Mouse (Mus musculus) intestine, embryonic 15.5 days (tissue): ENCODE measurements around the gene Aldh6a1. TPM values are rescaled to one million over a fixed set of nuclear protein-coding genes. Genes with fewer than 3 reads are reported as not detected.

Experiments
- ATAC-seq: fragments of 200-750 bp; cut with Nextera tagmentation; 2 replicates; pipeline ENCODE4 v1.8.0; 2017; ENCODE audit warnings: moderate TSS enrichment, moderate library complexity
- H3K27ac ChIP-seq: fragments of 300-500 bp; sonication (generic); 2 replicates; pipeline ENCODE4 v1.5.1; 2015; ENCODE audit warnings: mild to moderate bottlenecking, inconsistent platforms
- H3K27me3 ChIP-seq: fragments of 300-500 bp; sonication (generic); replicated peaks from 2 replicates; pipeline ENCODE4 v1.6.1; 2015; ENCODE audit warnings: inconsistent platforms
- H3K36me3 ChIP-seq: fragments of 300-500 bp; sonication (generic); 2 replicates; pipeline ENCODE4 v1.6.1; 2015; ENCODE audit warnings: inconsistent platforms
- H3K4me1 ChIP-seq: fragments of 300-500 bp; sonication (generic); replicated peaks from 2 replicates; pipeline ENCODE4 v1.6.1; 2015; ENCODE audit warnings: inconsistent platforms
- H3K4me2 ChIP-seq: fragments of 300-500 bp; sonication (generic); replicated peaks from 2 replicates; pipeline ENCODE4 v1.6.1; 2015; ENCODE audit warnings: mild to moderate bottlenecking, inconsistent platforms
- H3K4me3 ChIP-seq: fragments of 300-500 bp; sonication (generic); replicated peaks from 2 replicates; pipeline ENCODE4 v1.5.1; 2015; ENCODE audit warnings: inconsistent platforms
- H3K9ac ChIP-seq: fragments of 300-500 bp; sonication (generic); 2 replicates; pipeline ENCODE4 v1.6.1; 2015; ENCODE audit warnings: inconsistent platforms
- H3K9me3 ChIP-seq: fragments of 300-500 bp; sonication (generic); 2 replicates; pipeline ENCODE4 v1.6.1; 2016; ENCODE audit warnings: inconsistent platforms
- WGBS: fragments of 180-500 bp; shearing (Covaris S2); methylation state at CpG from one replicate; pipeline ENCODE4 v1.1.7; 2015; 5-methylcytosine and 5-hydroxymethylcytosine counted together
- polyA plus RNA-seq: library from polyadenylated mRNA; unstranded; fragments of >200 nt; fragmentation: Nextera tagmentation; extraction: Ambion mirVana; gene quantifications from 2 replicates; pipeline ENCODE4 v1.2.1, GENCODE M21; 2015

The Aldh6a1 gene
- polyA plus RNA-seq, 1 experiment from 2014 or later, result 31.8 TPM

DNA sequence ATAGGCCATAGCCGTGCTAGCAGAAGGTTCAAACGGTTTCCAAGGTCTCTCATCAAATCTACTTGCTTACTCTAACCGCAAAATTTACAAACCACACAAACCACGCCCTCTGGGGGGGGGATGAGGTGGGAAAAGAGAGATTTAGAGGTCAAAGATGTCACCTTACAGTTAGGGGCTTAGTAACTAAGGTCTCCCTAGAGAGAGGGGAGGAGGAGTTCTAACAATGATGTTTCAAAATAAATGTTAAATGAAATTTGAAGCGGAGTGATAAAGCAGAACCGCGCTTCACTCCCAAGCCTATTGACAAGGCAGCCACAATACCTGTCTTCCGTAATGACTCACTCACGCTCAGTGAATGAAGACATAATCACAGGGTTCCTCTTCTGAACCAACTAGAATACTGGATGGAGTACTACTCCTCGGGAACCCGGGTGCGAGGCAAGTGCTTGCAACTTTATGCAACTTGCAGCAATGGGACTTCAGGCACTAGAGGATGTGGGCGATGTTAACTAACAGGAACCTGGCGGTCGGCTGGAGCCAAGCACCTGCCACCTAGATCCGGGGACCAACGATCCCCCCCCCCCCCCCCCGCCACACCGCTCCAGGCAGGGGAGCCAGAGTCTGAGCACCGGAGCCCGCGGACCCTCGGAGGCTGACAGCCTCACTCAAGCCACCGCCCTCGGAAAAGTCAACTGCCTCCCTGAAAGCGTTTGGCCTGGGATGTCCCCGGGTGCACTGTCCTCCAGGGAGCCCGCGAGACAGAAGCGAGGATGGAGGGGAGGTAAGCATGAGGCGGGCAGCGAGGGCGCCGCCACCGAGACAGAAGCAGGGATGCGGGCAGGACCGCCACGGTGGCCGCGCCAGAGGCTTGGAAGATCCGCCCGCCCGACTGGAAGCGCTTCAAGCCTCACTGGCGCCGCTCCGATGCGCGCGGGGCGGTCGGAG, 42.7 kb downstream of the Aldh6a1 start:
- no peaks in the 10 kb centered on the region for H3K27me3 ChIP-seq
- under 1% methylated on average over 51 of the region's 52 CpGs for WGBS
- H3K4me1 ChIP-seq, result 0 out of 2 replicates have a peak, but pooled peaks cover 8% of the 10 kb centered on the region
- H3K36me3 ChIP-seq, result no peaks in the 10 kb centered on the region
- ATAC-seq, result peak; percentile 57
- H3K27ac ChIP-seq, result peak overlapping the region; percentile 87
- H3K9ac ChIP-seq, result peak overlapping the region; percentile 83
- no peaks in the 10 kb centered on the region for H3K9me3 ChIP-seq
- H3K4me2 ChIP-seq, result peak overlapping the region; percentile 91
- peak overlapping the region; percentile 83 for H3K4me3 ChIP-seq

DNA sequence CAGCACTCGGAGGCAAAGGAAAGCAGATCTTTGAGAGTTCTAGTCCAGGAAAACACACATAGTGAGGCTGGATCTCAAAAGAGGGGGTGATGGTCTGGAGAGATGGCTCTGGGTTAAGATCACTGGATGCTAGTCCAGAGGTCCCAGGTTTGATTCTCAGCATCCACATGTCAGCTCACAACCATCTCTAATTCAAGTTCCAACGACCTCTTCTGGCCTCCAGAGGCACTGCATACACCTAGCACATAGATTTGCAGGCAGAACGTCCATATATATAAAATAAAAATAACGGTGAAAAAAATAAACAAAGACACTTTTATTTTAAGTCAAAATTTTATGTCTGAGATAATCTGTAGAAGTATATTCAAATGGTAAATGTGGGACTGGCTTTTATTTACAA, 43.5 kb downstream of the Aldh6a1 start:
- no peak overlapping the region for H3K27ac ChIP-seq
- H3K36me3 ChIP-seq, result no peaks in the 10 kb centered on the region
- no peaks in the 10 kb centered on the region for H3K27me3 ChIP-seq
- 55% methylated on average over 4 of the region's 4 CpGs for WGBS
- H3K4me1 ChIP-seq, result 0 out of 2 replicates have a peak, but pooled peaks cover 8% of the 10 kb centered on the region
- H3K9me3 ChIP-seq, result no peaks in the 10 kb centered on the region
- no peak for ATAC-seq
- H3K9ac ChIP-seq, result no peak overlapping the region
- no peak overlapping the region for H3K4me3 ChIP-seq
- no peak overlapping the region for H3K4me2 ChIP-seq

- WGBS, result 78% methylated on average over 6 of the region's 6 CpGs
- Histone ChIP-seq H3K4me3 (no peak overlapping the region), H3K9ac (no peak overlapping the region), H3K4me1 (0 out of 2 replicates have a peak, but pooled peaks cover 11% of the 10 kb centered on the region), H3K27me3 (no peaks in the 10 kb centered on the region), H3K4me2 (no peak overlapping the region), H3K9me3 (no peaks in the 10 kb centered on the region), H3K27ac (no peak overlapping the region), H3K36me3 (no peaks in the 10 kb centered on the region)
- no peak for ATAC-seq
These were observed 46.3 kb downstream of the Aldh6a1 start for GRCm38 (mm10) chr12:84404541-84404940.

GRCm38 (mm10) chr12:84402923-84403322, 47.9 kb downstream of the Aldh6a1 start:
- Histone ChIP-seq H3K27ac (peak overlapping the region; percentile 62; the same call in 1 of the 2 replicates), H3K4me2 (peak overlapping the region; percentile 10; the same call in 1 of the 2 replicates)

GRCm38 (mm10) chr12:84400653-84401052, 50.2 kb downstream of the Aldh6a1 start:
- no peak overlapping the region for H3K9ac ChIP-seq
- H3K4me2 ChIP-seq, result peak overlapping the region; percentile 33
- no peaks in the 10 kb centered on the region for H3K27me3 ChIP-seq
- no peaks in the 10 kb centered on the region for H3K9me3 ChIP-seq
- H3K4me1 ChIP-seq, result 0 out of 2 replicates have a peak, but pooled peaks cover 4% of the 10 kb centered on the region
- H3K4me3 ChIP-seq, result peak overlapping the region; percentile 9; the same call in 1 of the 2 replicates
- H3K36me3 ChIP-seq, result no peaks in the 10 kb centered on the region
- H3K27ac ChIP-seq, result peak overlapping the region; percentile 81
- WGBS, result 21% methylated on average over 3 of the region's 3 CpGs
- ATAC-seq, result peak; percentile 72

More at GRCm38 (mm10) chr12:84402923-84403322, 47.9 kb downstream of the Aldh6a1 start:
- Histone ChIP-seq H3K9me3 (no peaks in the 10 kb centered on the region), H3K27me3 (no peaks in the 10 kb centered on the region), H3K4me1 (0 out of 2 replicates have a peak, but pooled peaks cover 6% of the 10 kb centered on the region), H3K36me3 (no peaks in the 10 kb centered on the region), H3K9ac (no peak overlapping the region), H3K4me3 (no peak overlapping the region)
- WGBS, result 53% methylated on average over 9 of the region's 9 CpGs
- peak; percentile 74 for ATAC-seq

- H3K27ac ChIP-seq, result peak overlapping the region; percentile 81
- 62% methylated on average over 3 of the region's 3 CpGs for WGBS
- H3K4me2 ChIP-seq, result peak overlapping the region; percentile 33
These were observed 50.7 kb downstream of the Aldh6a1 start for GRCm38 (mm10) chr12:84400068-84400467.

DNA sequence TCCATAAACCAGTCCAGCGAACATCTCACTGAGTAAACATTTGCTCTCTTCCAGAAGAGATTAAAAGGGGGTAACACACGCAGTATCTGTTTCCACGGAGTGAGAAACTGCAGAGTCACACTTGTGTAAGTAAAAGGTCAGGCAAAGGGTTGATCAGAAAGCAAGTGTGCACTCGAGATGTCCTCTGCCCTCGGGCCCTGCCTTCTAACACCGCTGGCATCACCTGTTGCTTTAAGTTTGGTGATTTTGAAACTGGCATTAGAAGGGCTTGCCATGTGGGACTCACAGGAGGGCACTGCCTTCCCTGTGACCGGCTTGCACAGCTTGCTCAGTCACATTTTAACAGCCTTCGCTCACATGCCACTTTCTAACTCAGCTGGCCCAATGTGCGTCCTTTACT, 51.1 kb downstream of the Aldh6a1 start:
- peak overlapping the region; percentile 33 for H3K4me2 ChIP-seq
- H3K9me3 ChIP-seq, result no peaks in the 10 kb centered on the region
- WGBS, result 39% methylated on average over 9 of the region's 9 CpGs
- H3K27ac ChIP-seq, result peak overlapping the region; percentile 81
- 0 out of 2 replicates have a peak overlapping the region, but pooled peaks have one; percentile 3 for H3K4me3 ChIP-seq
- H3K36me3 ChIP-seq, result no peaks in the 10 kb centered on the region
- no peaks in the 10 kb centered on the region for H3K27me3 ChIP-seq
- no peak overlapping the region for H3K9ac ChIP-seq
- peak; percentile 52 for ATAC-seq
- 0 out of 2 replicates have a peak, but pooled peaks cover 4% of the 10 kb centered on the region for H3K4me1 ChIP-seq

More at GRCm38 (mm10) chr12:84400068-84400467, 50.7 kb downstream of the Aldh6a1 start:
- Histone ChIP-seq H3K4me1 (0 out of 2 replicates have a peak, but pooled peaks cover 4% of the 10 kb centered on the region), H3K4me3 (peak overlapping the region; percentile 9; the same call in 1 of the 2 replicates), H3K9ac (no peak overlapping the region), H3K36me3 (no peaks in the 10 kb centered on the region), H3K9me3 (no peaks in the 10 kb centered on the region), H3K27me3 (no peaks in the 10 kb centered on the region)
- ATAC-seq, result no peak

GRCm38 (mm10) chr12:84399135-84399534, 51.7 kb downstream of the Aldh6a1 start:
- Histone ChIP-seq H3K27me3 (no peaks in the 10 kb centered on the region), H3K27ac (peak overlapping the region; percentile 81), H3K4me2 (peak overlapping the region; percentile 33; the same call in 1 of the 2 replicates), H3K4me3 (0 out of 2 replicates have a peak overlapping the region, but pooled peaks have one; percentile 6), H3K9me3 (no peaks in the 10 kb centered on the region), H3K9ac (peak overlapping the region; percentile 20; the same call in 1 of the 2 replicates), H3K36me3 (no peaks in the 10 kb centered on the region), H3K4me1 (0 out of 2 replicates have a peak, but pooled peaks cover 4% of the 10 kb centered on the region)
- WGBS, result 57% methylated on average over 9 of the region's 9 CpGs
- ATAC-seq, result no peak

- Histone ChIP-seq H3K9ac (no peak overlapping the region), H3K27ac (no peak overlapping the region), H3K4me3 (no peak overlapping the region), H3K27me3 (no peaks in the 10 kb centered on the region), H3K4me1 (0 out of 2 replicates have a peak, but pooled peaks cover 4% of the 10 kb centered on the region), H3K4me2 (no peak overlapping the region), H3K9me3 (no peaks in the 10 kb centered on the region), H3K36me3 (no peaks in the 10 kb centered on the region)
- 70% methylated on average over 5 of the region's 5 CpGs for WGBS
- ATAC-seq, result no peak
These were observed 52.2 kb downstream of the Aldh6a1 start for GRCm38 (mm10) chr12:84398629-84399028.

DNA sequence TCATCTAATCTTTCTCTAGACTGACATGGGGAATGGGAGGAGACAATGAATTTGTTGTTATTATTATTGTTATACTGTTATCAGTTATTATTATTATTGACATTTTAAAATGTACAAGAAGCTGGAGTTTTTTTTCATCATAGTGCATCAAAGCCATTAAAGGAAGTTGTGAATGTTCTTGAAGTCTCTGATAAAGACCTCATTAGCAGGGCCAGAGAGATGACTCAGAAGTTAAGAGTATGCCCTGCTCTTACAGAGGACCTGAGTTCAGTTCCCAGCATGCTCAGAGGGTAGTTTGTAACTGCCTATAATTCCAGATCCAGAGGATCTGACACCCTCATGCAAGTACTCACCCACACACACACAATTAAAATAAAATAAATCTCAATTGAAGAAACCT, 53.1 kb downstream of the Aldh6a1 start:
- Histone ChIP-seq H3K36me3 (no peaks in the 10 kb centered on the region), H3K4me1 (0 out of 2 replicates have a peak, but pooled peaks cover 4% of the 10 kb centered on the region), H3K27me3 (no peaks in the 10 kb centered on the region), H3K9ac (no peak overlapping the region), H3K9me3 (no peaks in the 10 kb centered on the region), H3K4me3 (no peak overlapping the region), H3K4me2 (no peak overlapping the region), H3K27ac (no peak overlapping the region)
- ATAC-seq, result no peak

- ATAC-seq, result no peak
- H3K27ac ChIP-seq, result no peak overlapping the region
- no peaks in the 10 kb centered on the region for H3K27me3 ChIP-seq
- 0 out of 2 replicates have a peak, but pooled peaks cover 4% of the 10 kb centered on the region for H3K4me1 ChIP-seq
- whole genome bisulfite sequencing, result 87% methylated on average over 14 of the region's 14 CpGs
- no peaks in the 10 kb centered on the region for H3K36me3 ChIP-seq
- no peaks in the 10 kb centered on the region for H3K9me3 ChIP-seq
- H3K9ac ChIP-seq, result no peak overlapping the region
- no peak overlapping the region for H3K4me3 ChIP-seq
- H3K4me2 ChIP-seq, result no peak overlapping the region
These were observed 53.7 kb downstream of the Aldh6a1 start for GRCm38 (mm10) chr12:84396947-84397679.

DNA sequence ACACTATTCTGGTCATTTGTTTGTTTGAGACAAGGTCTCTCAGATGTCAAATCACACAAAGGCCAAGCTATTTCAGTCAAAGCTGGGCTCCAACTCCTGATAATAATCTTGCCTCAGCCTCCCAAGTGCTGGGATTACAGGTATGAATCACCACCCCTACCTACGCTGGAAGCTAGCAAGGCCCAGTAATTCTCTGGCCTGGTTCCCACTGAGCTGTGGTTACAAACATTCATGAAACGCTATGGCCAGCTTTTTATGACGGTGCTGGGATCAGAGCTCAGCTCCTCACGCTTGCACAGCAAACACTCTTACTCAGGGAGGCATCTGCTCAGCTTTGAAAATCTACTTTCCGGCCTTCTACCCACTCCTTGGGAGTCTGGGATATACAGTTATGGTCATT, 57.0 kb downstream of the Aldh6a1 start:
- 79% methylated on average over 5 of the region's 5 CpGs for WGBS

More for the DNA sequence above, 57.0 kb downstream of the Aldh6a1 start:
- H3K9ac ChIP-seq, result no peak overlapping the region
- no peak for ATAC-seq
- H3K36me3 ChIP-seq, result no peaks in the 10 kb centered on the region
- no peaks in the 10 kb centered on the region for H3K4me1 ChIP-seq
- H3K27ac ChIP-seq, result no peak overlapping the region
- no peak overlapping the region for H3K4me3 ChIP-seq
- no peaks in the 10 kb centered on the region for H3K27me3 ChIP-seq
- no peak overlapping the region for H3K4me2 ChIP-seq
- H3K9me3 ChIP-seq, result no peaks in the 10 kb centered on the region
